Mouse (Mus musculus) bone marrow, adult 2 months (tissue): Measurements from ENCODE around the gene Slc1a5.

Experiments used
- CTCF ChIP-seq: fragments of 200-500 bp; IDR thresholded peaks from 2 replicates; pipeline ENCODE4 v1.5.1; 2011; ENCODE audit warnings: low read length, control low read depth; ENCODE audit not compliant: control insufficient read depth, insufficient read depth
- POLR2A ChIP-seq: fragments of 200-500 bp; IDR thresholded peaks from 2 replicates; pipeline ENCODE4 v1.6.1; 2011; ENCODE audit warnings: low read depth, mild to moderate bottlenecking, control low read depth, low read length, borderline replicate concordance; ENCODE audit not compliant: control insufficient read depth

DNA sequence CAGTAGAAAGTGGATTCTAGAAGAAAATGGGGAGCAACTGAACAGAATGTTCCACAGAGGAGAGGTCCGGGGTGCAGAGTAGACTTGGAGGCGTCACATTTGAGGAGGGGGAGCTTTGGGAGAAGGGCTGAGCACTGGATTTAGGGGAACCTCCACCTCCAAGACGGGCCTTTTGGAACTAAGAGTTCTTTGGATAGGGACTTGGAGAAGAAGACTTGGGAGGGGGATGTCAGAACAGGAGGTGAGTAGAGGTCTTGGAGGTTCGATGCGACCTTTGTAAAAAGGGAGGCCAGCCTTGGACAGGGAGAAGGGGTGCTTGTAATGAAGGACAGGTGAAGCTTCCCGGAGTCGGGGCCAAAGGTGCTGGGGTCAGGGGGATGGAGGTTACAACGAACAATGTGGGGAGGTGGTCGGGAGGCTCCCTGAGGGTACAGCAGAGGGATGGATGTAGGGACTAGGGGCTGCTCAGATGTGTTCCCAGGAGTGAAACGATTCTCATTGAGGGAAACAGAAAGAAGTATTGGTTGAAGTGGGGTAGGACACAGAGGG is 42.0 kb upstream of the Slc1a5 start:
- no peak for TF ChIP-seq POLR2A
- no peak for TF ChIP-seq CTCF
